Mouse (Mus musculus) myocyte (in vitro differentiated cells): Measurements from ENCODE around the gene Spred2. TPM values are rescaled to one million over a fixed set of nuclear protein-coding genes. Genes with fewer than 3 reads are reported as not detected.

Source experiments
- H3K27me3 ChIP-seq: one replicate; pipeline ENCODE4 v1.6.1; 2011; ENCODE audit not compliant: control insufficient read depth, insufficient read depth, insufficient read length
- H3K36me3 ChIP-seq: one replicate; pipeline ENCODE4 v1.6.1; 2011; ENCODE audit not compliant: control insufficient read depth, insufficient read depth
- H3K4me2 ChIP-seq: one replicate; pipeline ENCODE4 v1.6.1; 2011; ENCODE audit warnings: low read depth, control low read depth
- H3K4me3 ChIP-seq: one replicate; pipeline ENCODE4 v1.5.1; 2011; ENCODE audit warnings: mild to moderate bottlenecking, control low read depth, moderate library complexity
- H3K79me2 ChIP-seq: one replicate; pipeline ENCODE4 v1.6.1; 2011; ENCODE audit not compliant: control insufficient read depth, insufficient read depth
- H3ac ChIP-seq: one replicate; pipeline ENCODE4 v1.6.1; 2011; ENCODE audit not compliant: control insufficient read depth, insufficient read length
- CEBPB ChIP-seq: IDR thresholded peaks from 2 replicates; pipeline ENCODE4 v1.6.1; 2011; ENCODE audit warnings: mild to moderate bottlenecking, moderate library complexity; ENCODE audit not compliant: poor library complexity, insufficient read depth, severe bottlenecking
- E2F4 ChIP-seq: IDR thresholded peaks from one replicate; pipeline ENCODE4 v1.6.1; 2011; ENCODE audit warnings: mild to moderate bottlenecking, control low read depth, moderate library complexity; ENCODE audit not compliant: insufficient read depth
- MAX ChIP-seq: IDR thresholded peaks from one replicate; pipeline ENCODE4 v1.6.1; 2011; ENCODE audit warnings: low read depth, mild to moderate bottlenecking, control low read depth
- MYOD1 ChIP-seq, 3 experiments: IDR thresholded peaks; one replicate each; pipeline ENCODE4 v1.6.1; 2011; ENCODE audit warnings: control low read depth in 2 of 3, low read depth in 2 of 3, mild to moderate bottlenecking in 2 of 3, moderate library complexity in 1 of 3; ENCODE audit not compliant: insufficient read length in 2 of 3, control insufficient read depth in 1 of 3
- MYOG ChIP-seq, 3 experiments: IDR thresholded peaks; one replicate each; pipeline ENCODE4 v1.6.1; 2011; ENCODE audit warnings: control low read depth in 2 of 3, low read depth in 2 of 3, mild to moderate bottlenecking in 2 of 3; ENCODE audit not compliant: insufficient read length in 2 of 3, control insufficient read depth in 1 of 3, insufficient read depth in 1 of 3
- POLR2A ChIP-seq: IDR thresholded peaks from one replicate; pipeline ENCODE4 v1.6.1; 2011; ENCODE audit warnings: low read depth, mild to moderate bottlenecking, control low read depth, moderate library complexity; ENCODE audit not compliant: insufficient read length
- POLR2AphosphoS2 ChIP-seq: IDR thresholded peaks from one replicate; pipeline ENCODE4 v1.6.1; 2011; ENCODE audit warnings: low read depth, control low read depth; ENCODE audit not compliant: insufficient read length
- REST ChIP-seq: IDR thresholded peaks from one replicate; pipeline ENCODE4 v1.6.1; 2011; ENCODE audit warnings: mild to moderate bottlenecking, control low read depth, moderate library complexity; ENCODE audit not compliant: insufficient read depth, insufficient read length
- SRF ChIP-seq: IDR thresholded peaks from one replicate; pipeline ENCODE4 v1.6.1; 2011; ENCODE audit warnings: low read depth; ENCODE audit not compliant: control insufficient read depth, insufficient read length
- TCF12 ChIP-seq: IDR thresholded peaks from one replicate; pipeline ENCODE4 v1.6.1; 2011; ENCODE audit warnings: mild to moderate bottlenecking, control low read depth; ENCODE audit not compliant: poor library complexity, insufficient read depth, severe bottlenecking
- TCF3 ChIP-seq: IDR thresholded peaks from one replicate; pipeline ENCODE4 v1.6.1; 2011; ENCODE audit warnings: low read depth, control low read depth; ENCODE audit not compliant: insufficient read length
- USF1 ChIP-seq: IDR thresholded peaks from one replicate; pipeline ENCODE4 v1.6.1; 2011; ENCODE audit warnings: low read depth, mild to moderate bottlenecking, control low read depth, moderate library complexity
- polyA plus RNA-seq: library from polyadenylated mRNA; unstranded; fragments of >200 nt; fragmentation: generic; extraction: Trizol; gene quantifications from one replicate; pipeline ENCODE4 v1.2.1, GENCODE M21; 2012; ENCODE audit warnings: missing spikeins

Spred2 gene
- polyA plus RNA-seq, 1 experiment = 15.7 TPM

DNA sequence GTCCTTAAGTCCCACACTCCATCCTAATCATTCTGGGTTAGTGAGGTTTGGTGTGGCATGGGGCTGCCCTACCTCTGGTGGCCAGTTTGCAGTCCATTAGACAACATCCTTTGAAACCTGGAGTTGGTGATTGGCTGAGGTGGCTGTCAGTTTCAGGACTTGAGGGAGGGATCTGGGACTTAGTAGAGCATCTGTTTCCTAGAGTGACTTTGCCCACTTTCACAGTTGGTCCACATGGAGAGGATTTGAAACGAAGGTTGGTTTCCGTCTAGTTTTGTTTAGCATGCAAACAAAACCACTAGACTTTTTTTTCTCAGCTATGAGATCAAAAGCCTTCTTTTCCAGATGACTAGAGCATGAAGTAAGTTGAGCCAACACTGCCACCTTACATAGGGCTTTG is 53.5 kb downstream of the Spred2 start:
- H3K79me2 ChIP-seq = peaks cover 87% of the 10 kb centered on the region
- no peaks in the 10 kb centered on the region for H3K36me3 ChIP-seq
- TF ChIP-seq TCF12 (no peak), POLR2AphosphoS2 (no peak), CEBPB (no peak), MAX (no peak), REST (no peak), SRF (no peak), USF1 (no peak), POLR2A (no peak), MYOD1 (IDR thresholded peaks at IDR 0.05; ENCODE audit: control insufficient read depth in 1 of 3, insufficient read length in 2 of 3, low read depth in 2 of 3) (no peak), TCF3 (no peak), E2F4 (no peak), MYOG (IDR thresholded peaks at IDR 0.05; ENCODE audit: control insufficient read depth in 1 of 3, insufficient read depth in 1 of 3, insufficient read length in 2 of 3, low read depth in 2 of 3) (no peak)
- H3K27me3 ChIP-seq = no peaks in the 10 kb centered on the region
- H3ac ChIP-seq = no peak overlapping the region
- no peak overlapping the region for H3K4me3 ChIP-seq
- no peak overlapping the region for H3K4me2 ChIP-seq

DNA sequence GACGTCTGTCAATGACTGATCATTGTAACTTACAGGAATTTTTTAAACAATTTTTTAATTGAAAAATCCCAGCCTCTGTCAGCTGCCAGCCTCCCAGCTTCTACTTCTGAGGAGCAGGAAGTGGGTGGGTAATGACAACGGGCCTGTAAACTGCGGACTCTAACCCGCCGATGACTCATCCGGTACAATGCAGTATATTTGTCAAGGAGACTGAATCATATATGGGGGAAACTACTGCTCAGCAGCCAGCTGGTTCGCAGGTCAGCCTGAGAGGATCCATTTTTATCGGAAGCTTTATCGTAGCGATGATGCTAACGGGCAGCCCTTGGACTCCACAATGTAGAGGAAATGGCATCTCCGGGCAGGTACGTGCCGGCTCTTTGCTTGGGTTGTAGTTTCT is 55.2 kb downstream of the Spred2 start:
- no peak overlapping the region for H3ac ChIP-seq
- peak overlapping the region; percentile 92 for H3K4me2 ChIP-seq
- TF ChIP-seq MYOD1 (IDR thresholded peaks at IDR 0.05; ENCODE audit: control insufficient read depth in 1 of 3, insufficient read length in 2 of 3, low read depth in 2 of 3) = peak in 1 of 3 experiments; percentile 42
- TF ChIP-seq POLR2AphosphoS2 = peak; percentile 21
- TF ChIP-seq TCF12 = no peak
- peaks cover 89% of the 10 kb centered on the region for H3K79me2 ChIP-seq
- H3K4me3 ChIP-seq = peak overlapping the region; percentile 28
- no peaks in the 10 kb centered on the region for H3K36me3 ChIP-seq
- no peaks in the 10 kb centered on the region for H3K27me3 ChIP-seq

DNA sequence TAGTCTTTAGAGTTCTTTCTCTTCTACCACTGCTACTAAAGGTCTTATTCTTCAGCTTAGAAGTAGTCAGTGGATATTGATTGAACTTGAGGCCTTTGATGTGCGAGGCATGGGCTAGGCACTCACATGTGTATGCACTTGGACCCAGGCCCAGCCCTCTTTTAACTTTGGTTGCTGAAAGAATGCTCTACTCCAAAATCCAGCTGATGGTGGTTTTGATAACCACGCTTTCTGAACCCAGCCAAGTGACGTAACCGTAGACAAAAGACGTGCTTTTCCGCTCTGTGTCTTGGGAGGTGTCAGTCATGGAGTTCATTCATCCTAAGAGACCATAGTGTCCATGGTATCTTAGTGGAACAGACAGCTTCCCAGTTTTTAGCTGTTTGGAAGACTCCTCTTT is 57.9 kb downstream of the Spred2 start:
- no peak overlapping the region for H3K4me3 ChIP-seq
- H3K36me3 ChIP-seq = no peaks in the 10 kb centered on the region
- TF ChIP-seq TCF3 (no peak), CEBPB (no peak), POLR2AphosphoS2 (no peak), SRF (no peak), MYOG (IDR thresholded peaks at IDR 0.05; ENCODE audit: control insufficient read depth in 1 of 3, insufficient read depth in 1 of 3, insufficient read length in 2 of 3, low read depth in 2 of 3) (no peak)
- H3K27me3 ChIP-seq = no peaks in the 10 kb centered on the region
- no peak overlapping the region for H3ac ChIP-seq
- peaks cover 89% of the 10 kb centered on the region for H3K79me2 ChIP-seq
- H3K4me2 ChIP-seq = peak overlapping the region; percentile 51

DNA sequence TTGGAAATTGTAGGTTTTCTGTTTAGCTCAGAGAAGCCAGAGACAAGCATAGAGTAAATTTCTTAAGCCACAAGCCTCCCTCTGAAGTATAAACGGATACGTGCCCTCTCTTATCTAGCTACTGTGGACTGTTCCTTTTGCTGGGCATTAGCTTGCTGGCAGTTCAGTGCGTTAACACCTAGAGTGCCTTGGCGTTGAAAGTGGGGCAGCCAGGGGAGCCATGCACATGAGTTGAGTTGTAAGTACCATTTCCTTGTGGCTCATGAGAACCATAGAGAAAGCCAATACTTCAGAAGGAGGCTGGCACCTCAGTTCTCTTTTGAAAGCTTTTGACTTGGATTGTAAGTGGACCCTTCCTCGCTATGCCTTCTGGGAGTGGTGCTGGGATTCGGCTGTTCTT is 58.6 kb downstream of the Spred2 start:
- Histone ChIP-seq H3K4me3 (no peak overlapping the region), H3K4me2 (no peak overlapping the region), H3K36me3 (no peaks in the 10 kb centered on the region), H3ac (no peak overlapping the region), H3K27me3 (no peaks in the 10 kb centered on the region), H3K79me2 (peaks cover 89% of the 10 kb centered on the region)
- TF ChIP-seq REST (no peak), MAX (no peak)

DNA sequence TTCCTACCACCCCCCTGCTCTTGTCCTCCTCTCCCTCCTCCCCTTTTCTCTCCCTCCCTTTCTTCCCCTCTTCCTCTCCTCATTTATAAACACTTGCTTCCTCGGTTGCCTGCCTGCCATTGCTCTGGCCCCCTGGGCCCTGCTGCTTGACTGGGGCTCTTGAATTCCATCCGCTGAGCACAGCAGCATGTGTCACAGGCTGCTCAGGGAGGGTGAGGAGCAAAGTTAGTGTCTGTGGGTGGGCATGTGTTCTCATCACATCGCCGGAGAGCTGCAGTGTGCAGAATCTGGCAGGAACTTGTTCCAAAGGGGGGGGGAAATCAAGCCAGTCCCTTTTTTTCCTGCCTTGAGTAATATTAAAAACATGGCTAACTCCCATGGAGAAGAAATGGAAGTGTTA is 59.1 kb downstream of the Spred2 start:
- no peaks in the 10 kb centered on the region for H3K27me3 ChIP-seq
- no peak overlapping the region for H3ac ChIP-seq
- TF ChIP-seq CEBPB (no peak), MYOD1 (IDR thresholded peaks at IDR 0.05; ENCODE audit: control insufficient read depth in 1 of 3, insufficient read length in 2 of 3, low read depth in 2 of 3) (no peak), USF1 (no peak), TCF12 (no peak), TCF3 (no peak), REST (no peak), MYOG (IDR thresholded peaks at IDR 0.05; ENCODE audit: control insufficient read depth in 1 of 3, insufficient read depth in 1 of 3, insufficient read length in 2 of 3, low read depth in 2 of 3) (no peak), POLR2A (no peak), SRF (no peak), E2F4 (no peak), MAX (no peak), POLR2AphosphoS2 (no peak)
- H3K79me2 ChIP-seq = peaks cover 90% of the 10 kb centered on the region
- no peak overlapping the region for H3K4me3 ChIP-seq
- no peak overlapping the region for H3K4me2 ChIP-seq
- no peaks in the 10 kb centered on the region for H3K36me3 ChIP-seq

DNA sequence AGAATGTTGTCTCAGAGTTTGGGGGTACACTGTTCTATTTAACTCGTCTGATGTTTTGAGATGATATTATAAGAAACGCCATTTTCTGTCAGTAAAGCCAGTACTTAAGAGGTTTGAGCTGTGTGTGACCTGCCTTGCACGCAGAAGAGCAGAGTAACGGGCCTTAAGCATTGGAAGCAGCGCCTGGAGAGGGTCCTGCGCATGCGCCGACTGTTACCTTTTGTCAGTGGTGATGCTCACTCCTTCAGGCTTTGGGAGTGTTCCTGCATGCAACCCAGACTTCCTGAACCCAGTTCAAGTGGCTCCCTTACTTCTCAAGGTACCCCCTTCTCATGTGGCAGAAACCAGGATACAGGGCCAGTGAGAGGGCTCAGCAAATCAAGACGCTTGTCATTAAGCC is 59.9 kb downstream of the Spred2 start:
- H3ac ChIP-seq = no peak overlapping the region
- no peaks in the 10 kb centered on the region for H3K36me3 ChIP-seq
- TF ChIP-seq USF1 = no peak
- TF ChIP-seq E2F4 = no peak
- no peak for TF ChIP-seq MAX
- TF ChIP-seq REST = no peak
- no peak for TF ChIP-seq MYOD1 (IDR thresholded peaks at IDR 0.05; ENCODE audit: control insufficient read depth in 1 of 3, insufficient read length in 2 of 3, low read depth in 2 of 3)
- TF ChIP-seq MYOG (IDR thresholded peaks at IDR 0.05; ENCODE audit: control insufficient read depth in 1 of 3, insufficient read depth in 1 of 3, insufficient read length in 2 of 3, low read depth in 2 of 3) = no peak
- H3K4me3 ChIP-seq = no peak overlapping the region
- no peaks in the 10 kb centered on the region for H3K27me3 ChIP-seq
- H3K79me2 ChIP-seq = peaks cover 93% of the 10 kb centered on the region
- H3K4me2 ChIP-seq = no peak overlapping the region
